Mouse (Mus musculus): ENCODE measurements around the gene Arntl. TPM values are rescaled to one million over a fixed set of nuclear protein-coding genes. Genes with fewer than 3 reads are reported as not detected.
A peak's percentile ranks its signal among the peaks of the same experiment; 100 is the strongest.

Gene Arntl
- total and polyA plus RNA-seq, 3 experiments, result 2.6 to 4.6 (median 3.3) TPM

DNA sequence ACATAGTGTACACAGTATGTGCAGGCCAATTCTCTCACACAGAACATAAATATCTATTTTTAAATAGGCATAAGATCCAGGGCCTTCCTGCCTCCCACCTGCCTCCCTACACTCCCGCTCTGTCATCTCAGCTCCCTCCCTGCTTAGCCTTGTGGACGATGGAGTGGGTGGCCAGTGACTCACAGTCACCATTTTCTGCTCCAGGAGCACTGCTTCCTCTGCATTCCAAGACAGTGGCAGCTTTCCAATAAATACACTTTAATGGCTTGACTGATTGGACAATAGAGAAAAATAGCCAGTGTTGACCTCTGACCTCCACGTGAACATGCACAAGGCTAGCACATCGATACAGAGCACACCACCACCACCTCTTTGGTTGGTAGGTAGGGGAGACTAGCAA is 42.5 kb upstream of the Arntl start:
- Histone ChIP-seq H3K36me3 (replicated peaks in 1 of 2; ENCODE audit: control insufficient read depth in 1 of 2, insufficient read depth in 1 of 2, low read length in 1 of 2) (no peaks in the 10 kb centered on the region), H3K27ac (ENCODE audit: insufficient read depth, low read depth) (no peak overlapping the region), H3K4me2 (ENCODE audit: insufficient read depth, low read depth, poor library complexity, severe bottlenecking) (no peak overlapping the region), H3K4me3 (replicated peaks in 1 of 3; ENCODE audit: low read depth in 2 of 3, low read length in 2 of 3, poor library complexity in 1 of 3) (no peak overlapping the region), H3K27me3 (replicated peaks) (no peaks in the 10 kb centered on the region), H3K9ac (ENCODE audit: insufficient read depth, low read depth) (no peak overlapping the region), H3K79me2 (replicated peaks; ENCODE audit: control insufficient read depth, extremely low read depth, insufficient read depth, poor library complexity, severe bottlenecking) (no peaks in the 10 kb centered on the region), H3K9me3 (replicated peaks; ENCODE audit: low read length) (no peaks in the 10 kb centered on the region), H3K4me1 (ENCODE audit: control insufficient read depth in 1 of 2, insufficient read depth in 2 of 2) (no peaks in the 10 kb centered on the region)
- in situ Hi-C loops (cut with MboI; ENCODE audit: low pct_ligation_motif_present, low pct_unique_long_range_greater_than_20kb, low sequenced_read_pairs) (no loop called here), dilution Hi-C loops (cut with MboI; ENCODE audit: extremely low pct_ligation_motif_present, extremely low pct_unique_long_range_greater_than_20kb, low sequenced_read_pairs) (no loop called here)
- DNase-seq (ENCODE audit: extremely low read depth), result no peak
- TF ChIP-seq BHLHE40 (IDR thresholded peaks at IDR 0.05; ENCODE audit: low read depth, low read length), result no peak
- TF ChIP-seq JUN (IDR thresholded peaks at IDR 0.05; ENCODE audit: insufficient read depth, low read depth, low read length), result no peak
- no peak for TF ChIP-seq USF2 (conservative IDR thresholded peaks at IDR 0.05; ENCODE audit: low read depth, low read length)
- no peak for TF ChIP-seq CTCF (conservative IDR thresholded peaks at IDR 0.05 in 1 of 2, IDR thresholded peaks at IDR 0.05 in 1 of 2; ENCODE audit: low read depth in 2 of 2, low read length in 2 of 2)
- no peak for TF ChIP-seq TBP (conservative IDR thresholded peaks at IDR 0.05; ENCODE audit: low read depth, low read length)
- no peak for TF ChIP-seq RCOR1 (conservative IDR thresholded peaks at IDR 0.05; ENCODE audit: low read depth, low read length)
- no peak for TF ChIP-seq PAX5 (IDR thresholded peaks at IDR 0.05; ENCODE audit: low read length)
- TF ChIP-seq CHD2 (IDR thresholded peaks at IDR 0.05; ENCODE audit: low read length), result no peak
- no peak for TF ChIP-seq EP300 (IDR thresholded peaks at IDR 0.05; ENCODE audit: low read length)
- no peak for TF ChIP-seq ETS1 (conservative IDR thresholded peaks at IDR 0.05; ENCODE audit: low read depth, low read length)
- TF ChIP-seq MXI1 (IDR thresholded peaks at IDR 0.05; ENCODE audit: low read depth, low read length), result no peak
- TF ChIP-seq KAT2A (IDR thresholded peaks at IDR 0.05; ENCODE audit: insufficient replicate concordance, low read length), result no peak
- no peak for TF ChIP-seq ZMIZ1 (IDR thresholded peaks at IDR 0.05; ENCODE audit: low read depth, low read length)
- TF ChIP-seq JUND (conservative IDR thresholded peaks at IDR 0.05; ENCODE audit: low read depth, low read length), result no peak
- no peak for TF ChIP-seq UBTF (IDR thresholded peaks at IDR 0.05; ENCODE audit: low read depth, low read length)
- TF ChIP-seq NELFE (IDR thresholded peaks at IDR 0.05; ENCODE audit: low read depth, low read length), result no peak
- TF ChIP-seq MYC (IDR thresholded peaks at IDR 0.05; ENCODE audit: low read depth, low read length), result no peak
- no peak for TF ChIP-seq ZNF384 (IDR thresholded peaks at IDR 0.05; ENCODE audit: low read depth, low read length)
- TF ChIP-seq ZKSCAN1 (IDR thresholded peaks at IDR 0.05; ENCODE audit: borderline replicate concordance, low read depth, low read length), result no peak

DNA sequence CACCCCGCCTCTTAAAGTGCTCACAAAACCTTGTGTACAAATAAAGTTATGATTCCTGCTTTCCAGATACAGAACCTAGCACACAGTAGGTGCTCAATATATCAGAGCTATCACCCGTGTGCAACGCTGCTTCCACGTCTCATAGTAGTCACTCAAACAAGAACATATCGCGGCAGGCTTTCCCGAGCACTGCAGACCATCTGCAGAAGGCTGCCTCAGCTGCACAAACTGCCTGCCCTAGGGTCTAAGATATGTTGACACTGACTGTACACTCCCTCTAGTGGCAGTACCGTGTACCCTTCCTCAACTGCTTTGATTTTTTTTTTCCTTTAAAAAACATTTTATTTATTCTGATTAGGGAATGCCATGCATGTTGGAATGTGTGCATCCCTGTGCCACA is 40.2 kb upstream of the Arntl start:
- H3K4me2 ChIP-seq (ENCODE audit: insufficient read depth, low read depth, poor library complexity, severe bottlenecking), result no peak overlapping the region
- no peaks in the 10 kb centered on the region for H3K36me3 ChIP-seq (replicated peaks in 1 of 2; ENCODE audit: control insufficient read depth in 1 of 2, insufficient read depth in 1 of 2, low read length in 1 of 2)
- H3K4me1 ChIP-seq (ENCODE audit: control insufficient read depth in 1 of 2, insufficient read depth in 2 of 2), result no peaks in the 10 kb centered on the region
- no peaks in the 10 kb centered on the region for H3K79me2 ChIP-seq (replicated peaks; ENCODE audit: control insufficient read depth, extremely low read depth, insufficient read depth, poor library complexity, severe bottlenecking)
- peak; percentile 58 for DNase-seq (ENCODE audit: extremely low read depth)
- in situ Hi-C loops (cut with MboI; ENCODE audit: low pct_ligation_motif_present, low pct_unique_long_range_greater_than_20kb, low sequenced_read_pairs), result no loop called here
- H3K9me3 ChIP-seq (replicated peaks; ENCODE audit: low read length), result no peaks in the 10 kb centered on the region
- no peak overlapping the region for H3K4me3 ChIP-seq (replicated peaks in 1 of 3; ENCODE audit: low read depth in 2 of 3, low read length in 2 of 3, poor library complexity in 1 of 3)
- dilution Hi-C loops (cut with MboI; ENCODE audit: extremely low pct_ligation_motif_present, extremely low pct_unique_long_range_greater_than_20kb, low sequenced_read_pairs), result no loop called here
- no peak overlapping the region for H3K27ac ChIP-seq (ENCODE audit: insufficient read depth, low read depth)
- TF ChIP-seq SMC3 (IDR thresholded peaks at IDR 0.05; ENCODE audit: low read depth, low read length), result peak; percentile 86
- peak; percentile 85 for TF ChIP-seq ZNF384 (IDR thresholded peaks at IDR 0.05; ENCODE audit: low read depth, low read length)
- no peak for TF ChIP-seq USF1 (IDR thresholded peaks at IDR 0.05; ENCODE audit: low read depth, low read length)
- peak; percentile 4; the same call in 1 of the 2 replicates for TF ChIP-seq ZC3H11A (IDR thresholded peaks at IDR 0.05; ENCODE audit: low read depth, low read length)
- no peak for TF ChIP-seq MEF2A (IDR thresholded peaks at IDR 0.05; ENCODE audit: borderline replicate concordance, low read depth, low read length)
- no peak for TF ChIP-seq TCF12 (IDR thresholded peaks at IDR 0.05; ENCODE audit: low read depth, low read length)
- TF ChIP-seq POLR2A (IDR thresholded peaks at IDR 0.05; ENCODE audit: low read depth, low read length), result no peak
- TF ChIP-seq MAX (IDR thresholded peaks at IDR 0.05; ENCODE audit: low read length), result no peak
- TF ChIP-seq POLR2AphosphoS2 (IDR thresholded peaks at IDR 0.05; ENCODE audit: low read depth, low read length), result no peak
- TF ChIP-seq RAD21 (IDR thresholded peaks at IDR 0.05; ENCODE audit: low read depth, low read length), result peak; percentile 64
- peak; percentile 52 to 80 for TF ChIP-seq CTCF (conservative IDR thresholded peaks at IDR 0.05 in 1 of 2, IDR thresholded peaks at IDR 0.05 in 1 of 2; ENCODE audit: low read depth in 2 of 2, low read length in 2 of 2)
- no peak for TF ChIP-seq MAFK (IDR thresholded peaks at IDR 0.05; ENCODE audit: insufficient replicate concordance, low read length)
- TF ChIP-seq TBP (conservative IDR thresholded peaks at IDR 0.05; ENCODE audit: low read depth, low read length), result no peak
- TF ChIP-seq CHD2 (IDR thresholded peaks at IDR 0.05; ENCODE audit: low read length), result no peak
- TF ChIP-seq IRF4 (IDR thresholded peaks at IDR 0.05; ENCODE audit: low read depth, low read length), result no peak
- no peak for TF ChIP-seq JUND (conservative IDR thresholded peaks at IDR 0.05; ENCODE audit: low read depth, low read length)
- H3K9ac ChIP-seq (ENCODE audit: insufficient read depth, low read depth), result no peak overlapping the region
- H3K27me3 ChIP-seq (replicated peaks), result no peaks in the 10 kb centered on the region
